Mouse (Mus musculus) megakaryocyte, embryonic 14.5 days (primary cell): Measurements from ENCODE around the gene 1810037I17Rik. TPM values are rescaled to one million over a fixed set of nuclear protein-coding genes. Genes with fewer than 3 reads are reported as not detected.

Experiments used
- H3K27me3 ChIP-seq: replicated peaks from 2 replicates; pipeline ENCODE3; 2012; ENCODE audit warnings: inconsistent platforms
- H3K36me3 ChIP-seq: replicated peaks from 2 replicates; pipeline ENCODE3; 2012; ENCODE audit warnings: low read length, inconsistent platforms, mixed read lengths
- H3K4me1 ChIP-seq: 2 replicates; pipeline ENCODE4 v1.6.1; 2012; ENCODE audit warnings: inconsistent platforms
- H3K4me3 ChIP-seq: replicated peaks from 2 replicates; pipeline ENCODE3; 2012; ENCODE audit warnings: moderate library complexity, mild to moderate bottlenecking, inconsistent platforms
- H3K9me3 ChIP-seq: 2 replicates; pipeline ENCODE4 v1.6.1; 2012; ENCODE audit warnings: inconsistent platforms
- FLI1 ChIP-seq: IDR thresholded peaks from 2 replicates; pipeline ENCODE4 v1.6.1; 2012; ENCODE audit warnings: low read length, inconsistent platforms, mixed read lengths
- GATA1 ChIP-seq: IDR thresholded peaks from 3 replicates; pipeline ENCODE4 v1.6.1; 2012; ENCODE audit warnings: mixed read lengths, low read length, inconsistent platforms, borderline replicate concordance
- polyA plus RNA-seq: library from polyadenylated mRNA; stranded (reverse); fragments of >175 nt; gene quantifications from 2 replicates; pipeline ENCODE4 v1.2.3, GENCODE M21; 2012; ENCODE audit warnings: low replicate concordance; ENCODE audit not compliant: insufficient read depth

1810037I17Rik gene
- polyA plus RNA-seq = 47.0 and 117 TPM in 2 replicates

- Histone ChIP-seq H3K4me3 (peak within 1 kb of the TSS; percentile 94), H3K36me3 (peaks cover 17% of the 10 kb centered on the region), H3K4me1 (peaks cover 40% of the 10 kb centered on the region), H3K9me3 (no peaks in the 10 kb centered on the region), H3K27me3 (no peaks in the 10 kb centered on the region)
- TF ChIP-seq FLI1 = no peak
Measured at GRCm38 (mm10) chr3:122924009-122924914, at the start of gene 1810037I17Rik. 1810037I17Rik (plus strand) TSS chr3:122924203.

GRCm38 (mm10) chr3:122876870-122877269, 47.1 kb upstream of the 1810037I17Rik start:
- H3K4me1 ChIP-seq = no peaks in the 10 kb centered on the region
- H3K27me3 ChIP-seq = peaks cover 6% of the 10 kb centered on the region
- no peaks in the 10 kb centered on the region for H3K36me3 ChIP-seq
- H3K9me3 ChIP-seq = no peaks in the 10 kb centered on the region
- H3K4me3 ChIP-seq = no peak overlapping the region
- TF ChIP-seq FLI1 (no peak), GATA1 (no peak)

GRCm38 (mm10) chr3:122877543-122877942, 46.5 kb upstream of the 1810037I17Rik start:
- Histone ChIP-seq H3K27me3 (peaks cover 6% of the 10 kb centered on the region), H3K4me3 (no peak overlapping the region), H3K36me3 (no peaks in the 10 kb centered on the region), H3K4me1 (no peaks in the 10 kb centered on the region), H3K9me3 (no peaks in the 10 kb centered on the region)
- no peak for TF ChIP-seq GATA1
- no peak for TF ChIP-seq FLI1

GRCm38 (mm10) chr3:122878705-122879315, 45.2 kb upstream of the 1810037I17Rik start:
- no peaks in the 10 kb centered on the region for H3K4me1 ChIP-seq
- no peak for TF ChIP-seq FLI1
- no peak for TF ChIP-seq GATA1
- peaks cover 6% of the 10 kb centered on the region for H3K27me3 ChIP-seq
- H3K9me3 ChIP-seq = no peaks in the 10 kb centered on the region
- H3K4me3 ChIP-seq = no peak overlapping the region
- no peaks in the 10 kb centered on the region for H3K36me3 ChIP-seq

- TF ChIP-seq GATA1 = no peak
- no peak for TF ChIP-seq FLI1
- Histone ChIP-seq H3K36me3 (no peaks in the 10 kb centered on the region), H3K9me3 (no peaks in the 10 kb centered on the region), H3K27me3 (no peaks in the 10 kb centered on the region), H3K4me3 (no peak overlapping the region), H3K4me1 (peaks cover 7% of the 10 kb centered on the region; the same call in 1 of the 2 replicates)
Measured at GRCm38 (mm10) chr3:122887505-122888301, 36.3 kb upstream of the 1810037I17Rik start.

GRCm38 (mm10) chr3:122888371-122888819, 35.6 kb upstream of the 1810037I17Rik start:
- H3K36me3 ChIP-seq = no peaks in the 10 kb centered on the region
- TF ChIP-seq FLI1 (no peak), GATA1 (no peak)
- H3K27me3 ChIP-seq = no peaks in the 10 kb centered on the region
- H3K4me3 ChIP-seq = no peak overlapping the region
- peaks cover 7% of the 10 kb centered on the region; the same call in 1 of the 2 replicates for H3K4me1 ChIP-seq
- H3K9me3 ChIP-seq = no peaks in the 10 kb centered on the region

- TF ChIP-seq GATA1 = no peak
- TF ChIP-seq FLI1 = no peak
- Histone ChIP-seq H3K4me3 (no peak within 1 kb of the TSS), H3K4me1 (no peaks in the 10 kb centered on the region), H3K27me3 (no peaks in the 10 kb centered on the region), H3K36me3 (no peaks in the 10 kb centered on the region), H3K9me3 (no peaks in the 10 kb centered on the region)
Measured at GRCm38 (mm10) chr3:122894772-122895171, 29.2 kb upstream of the 1810037I17Rik start, which contains the start of gene Fabp2. Fabp2 (plus strand) TSS chr3:122895072.

- Histone ChIP-seq H3K4me1 (no peaks in the 10 kb centered on the region), H3K27me3 (no peaks in the 10 kb centered on the region), H3K36me3 (no peaks in the 10 kb centered on the region), H3K9me3 (no peaks in the 10 kb centered on the region), H3K4me3 (no peak overlapping the region)
- no peak for TF ChIP-seq FLI1
- TF ChIP-seq GATA1 = no peak
Measured at GRCm38 (mm10) chr3:122895189-122895731, 28.7 kb upstream of the 1810037I17Rik start.

GRCm38 (mm10) chr3:122898254-122898653, 25.7 kb upstream of the 1810037I17Rik start:
- Histone ChIP-seq H3K27me3 (no peaks in the 10 kb centered on the region), H3K36me3 (no peaks in the 10 kb centered on the region), H3K4me3 (no peak overlapping the region), H3K9me3 (no peaks in the 10 kb centered on the region), H3K4me1 (no peaks in the 10 kb centered on the region)
- TF ChIP-seq FLI1 = no peak
- TF ChIP-seq GATA1 = no peak
